Mouse (Mus musculus): ENCODE measurements around the gene Fam136a.

DNA sequence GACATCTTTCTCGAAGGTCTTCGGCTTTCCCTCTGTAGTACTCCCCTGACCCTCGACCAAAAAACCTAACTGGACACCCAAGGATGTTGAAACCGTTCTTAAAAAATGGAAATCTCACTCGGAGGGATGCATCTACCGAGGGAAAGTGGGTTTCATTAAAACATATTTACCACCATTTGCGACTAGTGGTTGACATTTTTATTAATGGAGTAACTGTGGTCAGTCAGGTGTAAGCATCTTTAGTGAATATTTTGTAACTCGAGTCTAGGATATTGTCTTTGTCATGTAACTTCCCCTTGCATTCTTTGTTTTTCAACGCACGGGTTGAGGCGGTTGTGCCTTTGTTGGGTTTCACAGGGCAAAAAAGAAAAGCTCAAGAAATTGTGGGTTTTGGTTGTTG is 39.5 kb downstream of the Fam136a start:
- TF ChIP-seq CTCF (IDR thresholded peaks at IDR 0.05; ENCODE audit: control insufficient read depth, insufficient read depth, insufficient replicate concordance, low read depth, low read length) (no peak), POLR2A (IDR thresholded peaks at IDR 0.05; ENCODE audit: control insufficient read depth, low read depth, low read length) (no peak)

All from testis, adult 2 months (tissue).